Mouse (Mus musculus) heart, postnatal 0 days (tissue): ENCODE measurements at regions not wholly inside any gene's neighbourhood (a gene's known extent, or its start where the extent isn't known, plus 50 kb on each side); places are given as distances from the start of the nearest gene placed in this dataset.

Source experiments
- ATAC-seq: fragments of 200-750 bp; cut with Nextera tagmentation; 2 replicates; pipeline ENCODE4 v1.8.0; 2017; ENCODE audit warnings: low read depth, moderate number of reproducible peaks, moderate library complexity; ENCODE audit not compliant: insufficient read depth
- DNase-seq: peaks from one replicate; pipeline ENCODE4 v3.0.0-alpha.2; 2016; ENCODE audit warnings: low spot score
- H3K27ac ChIP-seq: fragments of 300-500 bp; sonication (generic); 2 replicates; pipeline ENCODE4 v1.5.1; 2014; ENCODE audit warnings: low read depth, mild to moderate bottlenecking
- H3K27me3 ChIP-seq: fragments of 300-500 bp; sonication (generic); 2 replicates; pipeline ENCODE4 v1.6.1; 2014; ENCODE audit warnings: low read length, mixed read lengths; ENCODE audit not compliant: control insufficient read depth, insufficient read depth
- H3K36me3 ChIP-seq: fragments of 300-500 bp; sonication (generic); replicated peaks from 2 replicates; pipeline ENCODE4 v1.6.1; 2014; ENCODE audit warnings: low read length, mixed read lengths; ENCODE audit not compliant: control insufficient read depth, insufficient read depth
- H3K4me1 ChIP-seq: fragments of 300-500 bp; sonication (generic); 2 replicates; pipeline ENCODE4 v1.6.1; 2014; ENCODE audit warnings: antibody characterized with exemption; ENCODE audit not compliant: control insufficient read depth, insufficient read depth
- H3K4me2 ChIP-seq: fragments of 300-500 bp; sonication (generic); 2 replicates; pipeline ENCODE4 v1.6.1; 2014; ENCODE audit warnings: low read depth, mild to moderate bottlenecking, low read length, moderate library complexity
- H3K4me3 ChIP-seq: fragments of 300-500 bp; sonication (generic); 2 replicates; pipeline ENCODE4 v1.5.1; 2014; ENCODE audit warnings: low read depth, low read length
- H3K9ac ChIP-seq: fragments of 300-500 bp; sonication (generic); replicated peaks from 2 replicates; pipeline ENCODE4 v1.6.1; 2014; ENCODE audit warnings: low read depth, low read length, mixed read lengths
- H3K9me3 ChIP-seq: fragments of 300-500 bp; sonication (generic); replicated peaks from 2 replicates; pipeline ENCODE4 v1.6.1; 2016; ENCODE audit warnings: low read length; ENCODE audit not compliant: control insufficient read depth
- CTCF ChIP-seq: IDR thresholded peaks from 2 replicates; pipeline ENCODE4 v1.5.1; 2016; ENCODE audit warnings: antibody characterized with exemption, control low read depth, low read depth
- EP300 ChIP-seq: IDR thresholded peaks from 2 replicates; pipeline ENCODE4 v1.6.1; 2016; ENCODE audit warnings: antibody characterized with exemption, low read depth
- WGBS: fragments of 180-500 bp; shearing (Covaris S2); extraction: QIAGEN DNeasy Blood & Tissue Kit; methylation state at CpG from one replicate; pipeline ENCODE4 v1.1.7; 2014; 5-methylcytosine and 5-hydroxymethylcytosine counted together

- Histone ChIP-seq H3K4me1 (0 out of 2 replicates have a peak, but pooled peaks cover 7% of the 10 kb centered on the region), H3K36me3 (no peaks in the 10 kb centered on the region), H3K4me2 (no peak overlapping the region), H3K27ac (no peak overlapping the region), H3K9me3 (no peaks in the 10 kb centered on the region), H3K4me3 (no peak overlapping the region), H3K27me3 (no peaks in the 10 kb centered on the region), H3K9ac (no peak overlapping the region)
- ATAC-seq (no peak), DNase-seq (no peak)
- TF ChIP-seq EP300 (no peak), CTCF (no peak)
- 60% methylated on average over 7 of the region's 7 CpGs for WGBS
These were observed 112.6 kb upstream of the Slc44a1 start for GRCm38 (mm10) chr4:53327382-53328165.

- TF ChIP-seq CTCF (no peak), EP300 (no peak)
- Histone ChIP-seq H3K9me3 (no peaks in the 10 kb centered on the region), H3K36me3 (no peaks in the 10 kb centered on the region), H3K27ac (no peak overlapping the region), H3K4me3 (no peak overlapping the region), H3K4me2 (no peak overlapping the region), H3K9ac (no peak overlapping the region), H3K4me1 (0 out of 2 replicates have a peak, but pooled peaks cover 7% of the 10 kb centered on the region), H3K27me3 (no peaks in the 10 kb centered on the region)
- no peak for DNase-seq
- 64% methylated on average over 4 of the region's 4 CpGs for WGBS
- ATAC-seq, result no peak
These were observed 116.4 kb upstream of the Slc44a1 start for GRCm38 (mm10) chr4:53323838-53324237.

GRCm38 (mm10) chr4:53323195-53323594, 117.0 kb upstream of the Slc44a1 start:
- Histone ChIP-seq H3K27me3 (no peaks in the 10 kb centered on the region), H3K36me3 (no peaks in the 10 kb centered on the region), H3K9me3 (no peaks in the 10 kb centered on the region), H3K27ac (no peak overlapping the region), H3K4me2 (no peak overlapping the region), H3K4me1 (0 out of 2 replicates have a peak, but pooled peaks cover 7% of the 10 kb centered on the region), H3K9ac (no peak overlapping the region), H3K4me3 (no peak overlapping the region)
- TF ChIP-seq CTCF, result no peak
- no peak for TF ChIP-seq EP300
- DNase-seq (no peak), ATAC-seq (no peak)
- WGBS, result 79% methylated on average over 3 of the region's 3 CpGs

GRCm38 (mm10) chr4:53322484-53322883, 117.7 kb upstream of the Slc44a1 start:
- no peak overlapping the region for H3K4me3 ChIP-seq
- no peak overlapping the region for H3K27ac ChIP-seq
- TF ChIP-seq EP300 (no peak), CTCF (no peak)
- H3K36me3 ChIP-seq, result no peaks in the 10 kb centered on the region
- 0 out of 2 replicates have a peak, but pooled peaks cover 1% of the 10 kb centered on the region for H3K4me1 ChIP-seq
- 59% methylated on average over 5 of the region's 5 CpGs for WGBS
- no peaks in the 10 kb centered on the region for H3K9me3 ChIP-seq
- no peak overlapping the region for H3K9ac ChIP-seq
- ATAC-seq (no peak), DNase-seq (no peak)
- H3K4me2 ChIP-seq, result no peak overlapping the region
- no peaks in the 10 kb centered on the region for H3K27me3 ChIP-seq

GRCm38 (mm10) chr4:53320735-53321449, 119.3 kb upstream of the Slc44a1 start:
- no peaks in the 10 kb centered on the region for H3K4me1 ChIP-seq
- TF ChIP-seq CTCF, result no peak
- no peak for TF ChIP-seq EP300
- H3K27ac ChIP-seq, result no peak overlapping the region
- WGBS, result 81% methylated on average over 6 of the region's 6 CpGs
- ATAC-seq, result no peak
- H3K4me2 ChIP-seq, result no peak overlapping the region
- H3K27me3 ChIP-seq, result no peaks in the 10 kb centered on the region
- no peaks in the 10 kb centered on the region for H3K36me3 ChIP-seq
- H3K4me3 ChIP-seq, result no peak overlapping the region
- no peaks in the 10 kb centered on the region for H3K9me3 ChIP-seq
- H3K9ac ChIP-seq, result no peak overlapping the region
- no peak for DNase-seq
